Mouse (Mus musculus) lung, embryonic 14.5 days (tissue): ENCODE results near the gene Cfap70. TPM values are rescaled to one million over a fixed set of nuclear protein-coding genes. Genes with fewer than 3 reads are reported as not detected.

Source experiments
- ATAC-seq: fragments of 200-750 bp; cut with Nextera tagmentation; 2 replicates; pipeline ENCODE4 v1.8.0; 2017; ENCODE audit warnings: mild to moderate bottlenecking, moderate TSS enrichment, moderate library complexity; ENCODE audit not compliant: insufficient read depth
- DNase-seq: peaks from one replicate; pipeline ENCODE4 v3.0.0-alpha.2; 2015
- H3K27ac ChIP-seq: fragments of 300-500 bp; sonication (generic); 2 replicates; pipeline ENCODE4 v1.5.1; 2014; ENCODE audit warnings: low read depth, mild to moderate bottlenecking, moderate library complexity
- H3K27me3 ChIP-seq: fragments of 300-500 bp; sonication (generic); 2 replicates; pipeline ENCODE4 v1.6.1; 2014; ENCODE audit warnings: low read length, control low read depth; ENCODE audit not compliant: insufficient read depth
- H3K36me3 ChIP-seq: fragments of 300-500 bp; sonication (generic); 2 replicates; pipeline ENCODE4 v1.6.1; 2014; ENCODE audit warnings: control low read depth; ENCODE audit not compliant: insufficient read depth
- H3K4me1 ChIP-seq: fragments of 300-500 bp; sonication (generic); 2 replicates; pipeline ENCODE4 v1.6.1; 2014; ENCODE audit warnings: antibody characterized with exemption, control low read depth; ENCODE audit not compliant: insufficient read depth
- H3K4me2 ChIP-seq: fragments of 300-500 bp; sonication (generic); 2 replicates; pipeline ENCODE4 v1.6.1; 2014; ENCODE audit warnings: mild to moderate bottlenecking
- H3K4me3 ChIP-seq: fragments of 300-500 bp; sonication (generic); 2 replicates; pipeline ENCODE4 v1.5.1; 2014; ENCODE audit warnings: low read depth, low read length
- H3K9ac ChIP-seq: fragments of 300-500 bp; sonication (generic); 2 replicates; pipeline ENCODE4 v1.6.1; 2014
- H3K9me3 ChIP-seq: fragments of 300-500 bp; sonication (generic); 2 replicates; pipeline ENCODE4 v1.6.1; 2016; ENCODE audit warnings: low read depth, low read length, control low read depth
- CTCF ChIP-seq: IDR thresholded peaks from 2 replicates; pipeline ENCODE4 v1.5.1; 2016; ENCODE audit warnings: antibody characterized with exemption, low read depth
- WGBS: fragments of 180-500 bp; shearing (Covaris S2); extraction: QIAGEN DNeasy Blood & Tissue Kit; methylation state at CpG from one replicate; pipeline ENCODE4 v1.1.7; 2014; 5-methylcytosine and 5-hydroxymethylcytosine counted together
- polyA plus RNA-seq: library from polyadenylated mRNA; unstranded; fragments of >200 nt; fragmentation: Nextera tagmentation; extraction: Ambion mirVana; gene quantifications from 2 replicates; pipeline ENCODE4 v1.2.1, GENCODE M21; 2014

Gene Cfap70
- polyA plus RNA-seq, 1 experiment from 2014 or later = 0.82 TPM

- no peak for TF ChIP-seq CTCF
- no peak for DNase-seq
- no peak overlapping the region for H3K4me3 ChIP-seq
- no peak overlapping the region for H3K9ac ChIP-seq
- WGBS = 79% methylated on average over 9 of the region's 9 CpGs
- H3K9me3 ChIP-seq = no peaks in the 10 kb centered on the region
- peaks cover 5% of the 10 kb centered on the region; the same call in 1 of the 2 replicates for H3K4me1 ChIP-seq
- H3K27ac ChIP-seq = no peak overlapping the region
- no peak overlapping the region for H3K4me2 ChIP-seq
- no peak for ATAC-seq
- no peaks in the 10 kb centered on the region for H3K27me3 ChIP-seq
- peaks cover 30% of the 10 kb centered on the region; the same call in 1 of the 2 replicates for H3K36me3 ChIP-seq
Measured at GRCm38 (mm10) chr14:20345885-20346284, 106.1 kb downstream of the Cfap70 start.

Other genes with a start within 250 kb of the Cfap70 start
- gene Kcnk16, start 183.0 kb downstream of the Cfap70 start, polyA plus RNA-seq = 2.6 and 3.0 TPM in 2 replicates
- gene Nudt13, start 157.5 kb downstream of the Cfap70 start, polyA plus RNA-seq = 14.7 and 15.0 TPM in 2 replicates
- gene Ecd, start 104.1 kb downstream of the Cfap70 start, polyA plus RNA-seq = 56.8 and 60.6 TPM in 2 replicates
- gene Fam149b, start 104.1 kb downstream of the Cfap70 start, polyA plus RNA-seq = 42.8 and 44.4 TPM in 2 replicates
- 165 and 183 TPM in 2 replicates for gene Dnajc9, start 63.3 kb downstream of the Cfap70 start, polyA plus RNA-seq
- gene Mrps16, start 58.6 kb downstream of the Cfap70 start, polyA plus RNA-seq = 93.5 and 96.8 TPM in 2 replicates
- 36.0 and 36.9 TPM in 2 replicates for gene Anxa7, start 27.9 kb upstream of the Cfap70 start, polyA plus RNA-seq
- gene Mss51, start 44.7 kb upstream of the Cfap70 start, polyA plus RNA-seq = 0.96 and 1.4 TPM in 2 replicates
- 60.7 and 61.1 TPM in 2 replicates for gene Ppp3cb, start 94.3 kb upstream of the Cfap70 start, polyA plus RNA-seq
- gene Usp54, start 188.8 kb upstream of the Cfap70 start, polyA plus RNA-seq = 10.0 and 11.8 TPM in 2 replicates
- 0.24 and 0.87 TPM in 2 replicates for gene Myoz1, start 204.3 kb upstream of the Cfap70 start, polyA plus RNA-seq
- gene Synpo2l, start 216.1 kb upstream of the Cfap70 start, polyA plus RNA-seq = 0.75 and 2.8 TPM in 2 replicates
- gene Sec24c, start 222.1 kb upstream of the Cfap70 start, polyA plus RNA-seq = 96.0 and 100 TPM in 2 replicates
- 29.2 and 30.2 TPM in 2 replicates for gene Fut11, start 242.7 kb upstream of the Cfap70 start, polyA plus RNA-seq